Mouse (Mus musculus): ENCODE data around the gene Mkrn1.
"Not testable (repeated sequence)": the region's sequence is repeated elsewhere in the genome, so short reads cannot be mapped to it uniquely, and the experiment has no call there.

The Mkrn1 gene

DNA sequence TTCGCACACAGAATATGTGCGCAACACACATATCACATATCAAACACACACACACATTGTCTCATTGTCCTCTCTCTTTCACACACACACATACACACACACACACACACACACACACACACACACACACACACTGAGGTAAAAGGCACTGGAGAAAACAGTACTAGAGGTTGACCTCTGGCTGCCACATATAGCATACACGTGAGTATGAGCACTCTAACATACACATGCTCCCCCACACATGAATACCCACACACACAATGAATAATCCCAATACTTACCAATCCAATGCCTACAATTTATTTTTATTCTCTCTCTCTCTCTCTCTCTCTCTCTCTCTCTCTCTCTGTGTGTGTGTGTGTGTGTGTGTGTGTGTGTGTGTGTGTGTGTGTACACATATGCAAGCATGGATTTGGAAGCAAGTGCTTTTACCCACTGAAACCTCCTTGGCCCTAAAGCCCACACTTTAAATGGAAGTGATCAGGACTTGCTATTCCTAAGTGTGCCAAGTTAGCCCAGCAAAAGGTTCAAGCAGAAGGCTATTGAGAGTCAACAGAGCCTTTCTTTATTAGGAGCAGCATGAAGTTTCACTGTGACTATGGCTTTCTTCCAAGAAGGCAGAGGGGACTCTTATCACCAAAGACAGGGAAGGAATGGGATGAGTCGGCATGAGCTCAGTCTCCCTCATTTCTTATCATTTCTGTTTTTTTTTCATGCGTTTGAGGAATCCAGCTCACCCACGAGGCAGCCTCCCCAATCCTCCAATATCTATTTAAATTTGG, 8.9 kb upstream of the Mkrn1 start:
- DNase-seq, result no peak

DNA sequence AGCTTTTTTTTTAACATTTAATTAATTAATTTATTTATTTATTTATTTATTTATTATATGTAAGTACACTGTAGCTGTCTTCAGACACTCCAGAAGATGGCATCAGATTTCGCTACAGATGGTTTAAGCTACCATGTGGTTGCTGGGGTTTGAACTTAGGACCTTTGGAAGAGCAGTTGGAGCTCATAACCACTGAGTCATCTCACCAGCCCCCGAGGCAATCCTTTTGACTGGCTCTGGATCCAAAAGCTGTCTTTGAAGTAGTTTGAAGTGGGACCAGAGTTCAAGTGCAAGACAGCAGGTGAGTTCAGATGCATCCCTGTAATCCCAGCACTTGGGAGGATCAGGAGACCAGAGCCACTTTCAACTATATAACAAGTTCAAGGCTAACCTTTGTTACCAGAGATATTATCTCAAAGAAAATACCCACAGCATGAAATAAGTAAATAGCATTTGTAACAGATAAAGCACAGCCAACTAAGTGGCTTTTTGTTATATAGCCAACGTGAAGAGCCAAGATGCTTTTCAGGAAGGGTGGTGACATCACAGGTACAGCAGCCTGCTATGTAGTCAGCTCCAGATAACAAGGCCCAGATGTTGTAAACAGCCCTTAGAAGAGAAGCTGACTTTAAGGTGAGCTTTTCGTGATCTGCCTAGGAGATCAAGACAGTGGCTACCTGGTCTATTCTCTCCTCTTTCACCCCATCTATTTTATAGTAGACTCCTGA, 7.2 kb upstream of the Mkrn1 start:
- no peak for DNase-seq

DNA sequence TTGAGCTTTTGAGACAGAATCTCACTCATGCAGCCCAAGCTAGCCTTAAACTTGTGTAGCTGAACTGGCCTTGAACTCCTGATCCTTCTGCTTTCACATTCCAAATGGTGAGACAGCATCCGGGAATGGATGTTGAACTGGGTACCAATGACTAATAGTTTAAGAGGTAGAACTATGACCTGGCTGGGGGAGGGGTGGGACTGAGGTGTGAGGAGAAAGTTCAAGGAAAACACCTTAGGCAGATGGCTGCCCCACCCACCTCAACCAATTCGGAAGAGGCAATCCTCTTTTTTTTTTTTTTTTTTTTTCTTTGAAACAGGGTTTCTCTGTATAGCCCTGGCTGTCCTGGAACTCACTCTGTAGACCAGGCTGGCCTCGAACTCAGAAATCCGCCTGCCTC, 6.5 kb upstream of the Mkrn1 start:
- DNase-seq, result no peak

DNA sequence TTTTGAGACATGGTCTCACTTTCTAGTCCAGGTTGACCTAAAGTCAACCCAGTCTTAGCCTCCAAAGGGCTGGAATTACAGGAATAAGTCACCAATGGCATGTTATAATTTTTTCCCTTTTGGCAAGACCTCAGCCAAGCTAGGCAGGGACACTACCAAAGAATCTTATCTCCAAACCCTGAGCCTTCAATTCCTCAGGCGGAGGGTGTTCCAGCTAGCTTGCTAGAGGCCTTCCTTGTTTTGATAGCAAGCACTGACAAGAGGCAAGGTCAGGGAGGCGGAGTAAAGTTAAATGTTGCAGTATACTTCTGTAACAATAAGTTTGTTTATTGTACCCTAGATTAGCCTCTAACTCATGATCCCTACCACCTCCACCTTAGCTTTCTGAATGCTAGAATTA, 4.9 kb upstream of the Mkrn1 start:
- no peak for DNase-seq

DNA sequence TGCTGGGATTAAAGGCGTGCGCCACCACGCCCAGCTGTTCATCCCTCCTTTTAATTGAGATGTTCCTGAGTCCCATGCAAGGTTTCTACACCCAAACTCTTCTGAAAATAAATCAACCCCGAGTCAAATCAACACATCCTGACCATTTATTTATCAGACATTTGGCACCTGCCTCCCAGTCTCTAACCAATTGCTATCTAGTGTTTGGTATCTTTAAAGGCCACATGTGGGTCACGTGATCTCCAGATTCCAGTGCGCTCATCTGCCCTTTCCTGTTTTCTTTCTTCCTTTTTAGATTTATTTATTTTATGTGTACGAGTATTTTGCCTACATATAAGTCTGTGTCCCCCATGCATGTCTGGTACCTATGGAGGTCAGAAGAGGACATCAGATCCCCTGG, 3.4 kb upstream of the Mkrn1 start:
- DNase-seq, result no peak

DNA sequence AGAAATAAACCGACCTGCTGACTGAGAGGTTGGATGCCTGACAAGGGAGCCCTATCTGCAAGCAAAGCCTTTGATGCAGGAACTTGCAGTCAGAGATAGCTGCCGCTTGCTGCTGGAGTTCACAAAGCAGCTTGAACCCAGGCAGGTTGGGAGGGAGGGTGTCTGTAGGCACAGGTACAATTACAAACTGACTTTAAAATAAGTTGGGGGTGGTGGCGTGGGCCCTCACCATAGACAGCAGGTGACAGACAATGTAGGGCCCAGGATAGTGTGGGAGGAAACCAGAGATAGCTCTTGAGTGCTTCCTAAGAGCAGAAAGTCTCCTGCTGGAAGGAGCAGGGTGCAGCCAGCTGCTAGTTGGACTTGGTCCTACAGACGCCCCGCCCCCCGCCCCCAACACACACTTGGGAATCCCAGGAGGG, 2.9 kb upstream of the Mkrn1 start:
- DNase-seq, result no peak

DNA sequence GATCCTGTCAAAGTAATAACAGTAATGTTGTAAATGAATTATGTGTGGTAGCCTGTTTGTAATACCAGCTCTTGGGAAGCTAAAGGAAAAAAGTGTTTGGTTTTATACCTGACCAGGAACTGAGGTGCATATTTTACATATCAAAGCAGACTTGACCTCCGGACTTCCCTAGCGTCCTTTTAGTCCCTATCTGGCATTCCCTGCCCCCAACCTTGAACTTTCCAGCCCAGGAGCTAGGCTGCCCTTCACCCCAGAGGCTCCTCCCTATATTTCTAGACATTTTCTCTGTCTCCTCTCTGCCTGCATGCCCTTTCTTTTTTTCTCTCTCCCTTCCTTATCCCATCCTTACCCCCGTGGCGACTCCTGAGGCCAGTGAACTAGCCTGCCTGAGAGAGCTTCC, 605 bp upstream of the Mkrn1 start:
- peak in 1 of 2 experiments; percentile 13 for DNase-seq

DNA sequence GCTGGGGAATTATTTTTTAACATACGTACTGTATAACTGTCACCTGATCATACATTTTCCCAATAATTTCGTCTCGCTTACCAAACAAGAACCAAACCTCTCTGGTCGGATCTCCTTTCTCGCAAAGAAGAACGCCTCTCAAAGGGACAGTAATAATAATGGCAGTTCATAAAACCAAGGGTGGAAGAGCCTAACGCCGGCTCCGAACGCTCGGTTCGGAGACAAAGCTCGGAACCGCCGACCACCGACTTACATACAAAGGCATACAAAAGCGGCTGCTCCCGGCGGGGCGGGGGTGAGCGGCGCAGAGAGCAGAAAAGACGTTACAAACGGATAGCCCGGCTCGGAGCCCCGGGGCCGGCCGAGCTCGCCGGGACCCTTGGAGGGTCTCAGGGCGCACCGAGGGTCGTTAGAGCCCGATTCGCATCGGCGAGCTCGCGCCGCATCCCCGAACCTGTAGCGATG, 844 bp downstream of the Mkrn1 start:
- no peak for DNase-seq

DNA sequence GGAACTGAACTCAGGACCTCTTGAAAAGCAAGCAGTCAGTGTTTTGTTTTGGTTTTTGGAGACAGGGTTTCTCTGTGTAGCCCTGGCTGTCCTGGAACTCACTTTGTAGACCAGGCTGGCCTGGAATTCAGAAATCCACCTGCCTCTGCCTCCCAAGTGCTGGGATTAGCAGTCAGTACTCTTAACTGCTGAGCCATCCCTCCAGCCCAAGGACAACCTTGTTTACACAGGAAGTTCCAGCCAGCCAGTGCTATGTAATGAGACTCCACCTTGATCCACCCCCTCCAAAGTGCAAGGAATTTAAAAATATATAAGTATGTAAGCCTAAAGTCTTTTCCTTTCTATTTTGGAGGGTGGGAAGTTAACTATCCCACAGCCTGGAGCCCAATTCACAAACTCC, 3.6 kb downstream of the Mkrn1 start:
- not testable (repeated sequence) for DNase-seq

DNA sequence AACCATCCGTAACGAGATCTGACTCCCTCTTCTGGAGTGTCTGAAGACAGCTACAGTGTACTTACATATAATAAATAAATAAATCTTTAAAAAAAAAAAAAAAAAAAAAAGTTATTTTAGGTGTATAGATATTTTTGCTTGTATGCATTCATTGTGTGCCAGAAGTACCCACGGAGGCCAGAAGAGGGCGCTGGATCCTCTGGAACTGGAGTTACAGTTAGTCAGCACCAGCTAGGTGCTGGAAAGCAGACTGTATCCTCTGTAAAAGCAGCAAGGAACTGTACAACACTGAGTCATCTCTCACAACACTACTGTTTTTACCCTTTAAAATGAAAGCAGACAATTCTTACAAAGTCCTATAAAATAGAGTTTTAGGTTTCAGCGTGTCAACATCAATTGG, 4.5 kb downstream of the Mkrn1 start:
- peak; percentile 79 to 87 for DNase-seq

DNA sequence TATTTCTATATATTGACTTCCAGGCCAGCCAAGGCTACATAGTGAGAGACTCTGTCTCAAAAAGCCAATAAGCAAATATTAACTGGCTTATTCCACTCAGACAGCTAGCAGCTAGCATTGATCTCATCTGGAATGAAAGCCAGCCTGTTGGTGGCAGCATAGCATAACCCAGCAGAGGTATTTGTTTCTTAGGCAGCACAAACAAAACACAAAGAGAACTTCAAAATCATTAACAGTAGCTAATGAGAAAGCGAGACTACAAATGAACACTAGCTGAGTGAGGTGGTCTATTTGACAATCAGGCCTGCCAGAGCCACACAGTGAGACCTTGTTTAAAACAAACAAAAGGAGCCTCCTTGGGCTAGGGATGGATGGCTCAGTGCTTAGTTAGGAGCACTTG, 6.2 kb downstream of the Mkrn1 start:
- peak in 1 of 2 experiments; percentile 19 for DNase-seq

DNA sequence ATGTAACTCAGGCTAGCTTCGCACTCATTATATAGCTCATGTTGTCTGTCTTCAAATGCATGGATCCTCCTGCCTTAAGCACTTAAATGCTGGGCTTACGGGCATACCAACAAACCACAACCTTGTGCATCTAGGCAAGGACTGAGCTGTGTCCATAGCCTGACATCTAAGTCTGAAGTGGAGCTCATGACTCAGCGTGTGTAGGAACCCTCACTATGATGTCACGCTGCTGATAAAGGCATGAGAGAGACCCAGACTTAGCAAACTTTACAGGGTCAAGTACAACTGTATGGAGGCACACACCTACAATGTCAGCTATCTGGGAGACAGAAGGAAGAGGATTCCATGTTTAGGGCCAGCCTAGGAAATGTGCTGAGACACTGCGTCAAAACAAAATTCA, 13.8 kb downstream of the Mkrn1 start:
- no peak for DNase-seq

DNA sequence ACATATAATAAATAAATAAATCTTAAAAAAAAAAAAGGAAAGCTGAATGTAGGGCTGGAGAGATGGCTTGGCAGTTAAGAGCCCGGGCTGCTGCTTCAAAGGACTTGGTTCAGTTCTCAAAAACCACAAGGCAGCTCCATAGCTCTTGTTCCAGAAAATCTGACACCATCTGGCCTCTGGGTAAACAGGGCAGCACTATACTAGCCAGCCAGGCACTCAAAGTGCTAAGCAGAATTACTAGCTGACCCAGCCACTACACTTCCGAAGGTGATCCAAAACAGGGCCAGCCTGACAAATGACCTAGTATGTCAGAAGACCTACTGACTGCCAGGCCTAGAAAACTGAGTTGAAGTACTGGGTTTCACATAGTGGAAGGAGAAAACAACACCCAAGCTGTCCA, 17.1 kb downstream of the Mkrn1 start:
- no peak for DNase-seq

DNA sequence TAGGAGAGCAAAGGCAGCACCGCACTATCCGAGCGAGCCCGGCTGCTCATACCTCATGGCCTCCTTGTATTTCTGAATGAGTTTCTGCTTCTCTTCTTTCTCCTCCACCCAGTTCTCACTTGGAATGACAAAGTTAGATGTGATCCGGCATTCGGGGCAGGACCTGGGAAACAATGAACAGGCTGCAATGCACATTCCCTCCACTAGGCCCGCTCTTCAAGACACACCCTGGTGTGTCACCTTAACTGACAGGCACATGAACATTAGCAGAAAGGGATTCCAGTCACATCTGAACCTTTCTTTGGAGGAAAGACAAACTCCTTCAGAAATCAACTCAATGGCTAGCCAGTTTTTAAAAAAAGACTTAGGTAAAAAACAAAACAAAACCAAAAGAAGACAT, 19.9 kb downstream of the Mkrn1 start:
- peak in 1 of 2 experiments; percentile 63 for DNase-seq

DNA sequence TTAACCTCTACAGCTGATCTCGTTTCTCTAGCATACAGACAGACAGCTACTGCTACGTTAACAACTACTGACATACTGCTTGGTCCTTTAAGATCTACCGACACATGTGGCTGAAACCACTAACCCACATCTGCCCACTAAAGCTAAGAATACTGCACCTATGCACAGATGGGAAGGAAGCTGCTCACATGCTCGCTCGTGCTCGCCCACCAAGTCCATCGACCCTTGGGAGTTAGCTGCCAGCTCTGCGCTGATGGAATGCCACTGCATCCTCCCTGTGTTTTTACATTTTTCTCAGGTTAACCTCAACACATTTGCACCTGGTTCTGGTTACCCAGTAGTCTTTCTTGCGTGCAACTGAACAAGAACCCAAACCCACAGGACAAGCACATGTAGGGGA, 21.9 kb downstream of the Mkrn1 start:
- no peak for DNase-seq

DNA sequence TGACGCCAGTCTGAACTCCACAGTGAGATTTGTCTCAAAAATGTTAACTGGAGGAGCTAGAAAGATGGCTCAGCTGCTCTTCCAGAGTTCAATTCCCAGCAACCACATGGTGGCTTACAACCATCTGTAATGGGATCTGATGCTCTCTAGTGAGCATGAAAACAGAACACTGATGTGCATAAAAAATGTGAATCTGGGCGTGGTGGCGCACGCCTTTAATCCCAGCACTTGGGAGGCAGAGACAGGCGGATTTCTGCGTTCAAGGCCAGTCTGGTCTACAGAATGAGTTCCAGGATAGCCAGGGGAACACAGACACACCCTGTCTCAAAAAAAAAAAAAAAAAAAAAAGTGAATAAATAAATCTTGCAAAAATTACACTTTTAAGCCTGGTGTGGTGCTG, 23.2 kb downstream of the Mkrn1 start:
- DNase-seq, result no peak

DNA sequence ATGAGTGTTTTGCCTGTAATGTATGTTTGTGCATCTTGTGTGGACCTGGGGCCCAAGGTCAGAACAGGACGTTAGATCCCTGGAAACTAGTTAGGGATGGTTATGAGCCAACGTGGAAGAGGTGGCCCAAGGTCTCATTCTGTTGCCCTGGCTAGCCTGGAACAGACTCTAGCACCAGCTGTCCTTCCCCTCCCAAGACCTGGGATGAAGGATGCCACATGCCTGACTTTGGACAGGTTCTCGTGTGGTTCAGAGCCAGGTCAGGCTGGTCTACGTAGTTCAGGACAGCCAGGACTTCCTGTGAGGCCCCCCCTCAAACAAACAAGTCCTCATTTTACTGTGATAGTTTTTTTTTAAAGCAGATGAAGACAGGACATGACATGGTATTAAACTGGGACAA, 24.3 kb downstream of the Mkrn1 start:
- peak; percentile 30 to 35 for DNase-seq

DNA sequence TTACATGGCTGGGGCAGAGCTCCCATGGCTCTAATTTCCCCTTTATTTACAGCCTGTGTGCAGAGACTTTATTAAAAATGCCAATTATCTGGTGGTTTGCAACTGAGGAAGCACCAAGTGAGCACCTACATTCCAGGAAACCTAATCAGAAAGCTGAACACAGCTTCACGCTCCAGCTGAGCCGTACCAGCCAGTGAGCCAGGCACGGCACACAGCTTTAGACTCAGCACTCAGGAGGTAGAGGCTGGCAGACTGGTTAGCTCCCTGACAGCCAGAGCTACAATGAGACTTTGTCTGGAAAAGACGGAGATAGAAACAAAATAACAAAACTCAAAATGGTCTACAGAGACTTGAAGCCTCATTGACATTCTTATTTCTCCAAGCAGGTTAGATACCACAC, 24.8 kb downstream of the Mkrn1 start:
- no peak for DNase-seq

DNA sequence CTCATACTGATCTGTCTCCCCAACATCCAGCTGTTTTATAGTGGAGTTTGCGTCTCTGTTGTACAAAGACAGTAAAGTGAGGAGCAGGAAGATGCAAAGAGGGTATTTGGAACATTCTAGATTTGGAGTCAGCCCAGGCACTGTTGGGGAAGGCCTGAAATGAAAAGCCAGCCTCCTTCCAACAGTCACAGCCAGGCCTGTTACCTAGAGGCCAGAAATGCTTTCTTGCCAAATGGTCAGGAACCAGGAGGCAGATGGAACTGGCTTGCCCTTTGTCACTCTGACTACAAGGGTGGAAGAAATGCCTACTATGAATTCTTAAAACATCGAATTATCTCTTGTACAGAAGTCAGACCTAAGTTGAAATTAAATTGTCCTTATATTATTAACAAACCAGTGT, 30.3 kb downstream of the Mkrn1 start:
- peak; percentile 64 to 67 for DNase-seq

DNA sequence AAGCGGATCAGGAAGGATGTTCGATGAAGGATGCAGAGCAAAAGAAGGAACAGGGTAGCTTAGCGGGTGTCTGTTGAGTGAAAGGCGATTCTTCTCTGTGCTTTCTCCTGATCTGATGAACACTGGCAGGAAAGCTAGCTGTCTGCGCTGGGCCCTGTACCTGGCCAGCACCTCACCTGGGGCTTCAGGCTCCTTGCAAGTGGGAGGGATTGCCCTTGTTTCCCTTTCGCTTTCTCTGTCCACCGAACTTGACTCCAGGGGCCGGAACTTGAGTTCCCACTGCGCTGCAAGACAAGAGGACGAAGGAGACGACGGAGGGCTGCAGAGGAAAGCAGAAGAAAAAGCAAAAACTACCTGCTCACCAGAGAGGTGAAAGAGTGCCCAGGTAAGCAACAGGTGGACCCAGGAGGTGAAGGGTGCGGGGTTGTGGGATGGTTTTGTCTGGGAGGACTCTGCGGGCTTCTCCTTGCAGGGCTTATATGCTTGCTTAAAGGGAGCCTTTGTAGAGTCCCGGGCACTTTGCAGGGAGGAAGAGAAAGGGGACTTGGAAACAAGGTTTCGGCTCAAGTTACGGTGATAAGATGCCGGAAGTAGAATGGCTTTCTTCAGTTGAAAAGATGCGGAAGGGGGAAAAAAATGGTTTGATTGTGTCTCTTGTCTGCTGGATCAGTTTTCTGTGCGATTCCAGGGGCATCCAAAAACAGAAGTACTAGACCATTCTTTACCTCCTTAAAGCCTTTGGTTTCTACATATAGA, 39.0 kb downstream of the Mkrn1 start, which contains the start of gene Rab19:
Rab19 (plus strand) TSS at position 51 of the 756 bp plus-strand sequence.
- DNase-seq, result no peak

DNA sequence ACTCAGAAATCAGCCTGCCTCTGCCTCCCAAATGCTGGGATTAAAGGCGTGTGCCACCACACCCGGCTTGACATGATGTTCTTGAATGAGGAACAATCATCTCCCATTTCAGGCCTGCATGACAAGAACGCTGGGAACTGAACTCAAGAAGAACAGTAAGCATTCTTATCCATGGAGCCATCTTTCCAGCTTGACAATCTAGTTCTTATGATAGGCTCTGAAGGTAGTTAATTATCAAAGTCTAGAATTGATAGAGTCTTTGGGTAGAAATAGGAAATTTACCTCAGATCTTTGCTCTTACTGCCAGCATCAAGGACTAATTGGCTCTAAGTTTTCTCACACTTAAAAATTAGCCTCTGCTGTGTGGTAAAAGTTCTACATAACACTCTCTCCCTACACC, 40.0 kb downstream of the Mkrn1 start:
- no peak for DNase-seq

DNA sequence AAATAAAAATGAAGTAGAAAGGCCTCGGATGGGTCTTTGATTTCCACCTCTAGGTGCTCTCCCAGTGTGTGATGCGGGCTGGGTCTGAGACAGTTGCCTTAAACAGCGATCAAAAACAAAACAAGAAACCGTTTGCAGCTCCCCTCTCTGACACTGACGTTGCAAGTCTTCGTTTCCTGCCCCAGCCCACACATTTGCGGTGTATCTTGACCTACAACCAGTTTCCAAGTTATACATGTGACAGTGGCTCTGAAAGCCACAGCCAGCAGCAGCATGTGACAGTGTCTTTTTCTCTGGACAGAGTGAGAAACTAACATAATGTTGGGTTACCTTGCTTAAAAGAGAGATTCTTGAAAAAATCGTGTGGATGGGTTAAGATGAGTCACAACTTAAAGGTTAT, 40.5 kb downstream of the Mkrn1 start:
- DNase-seq, result no peak

DNA sequence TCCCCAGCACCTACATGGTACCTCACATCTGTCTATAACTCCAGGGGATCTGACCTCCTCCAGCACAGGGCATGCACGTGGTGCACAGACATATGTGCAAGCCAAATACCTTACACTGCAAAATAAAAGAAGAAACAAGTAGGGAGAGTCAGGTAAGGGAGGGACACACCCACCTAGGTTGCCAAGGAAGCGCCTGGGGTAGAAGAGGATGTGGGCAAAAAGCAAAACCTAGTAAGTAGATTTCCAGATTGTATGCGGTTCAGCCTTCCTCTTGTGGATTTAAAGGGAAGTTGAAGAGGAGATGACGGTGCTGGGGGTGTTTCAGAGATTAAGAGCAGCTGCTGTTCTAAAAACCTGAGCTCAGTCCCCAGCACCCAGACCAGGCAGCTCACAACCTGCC, 41.0 kb downstream of the Mkrn1 start:
- no peak for DNase-seq

Data from cerebellum, postnatal 10 days (tissue).